Mouse (Mus musculus): ENCODE measurements at regions not wholly inside any gene's neighbourhood (a gene's known extent, or its start where the extent isn't known, plus 50 kb on each side); places are given as distances from the start of the nearest gene placed in this dataset.

GRCm38 (mm10) chr7:135767493-135767892 lies 51.3 kb upstream of the Mki67 start:
- no peak overlapping the region for H3K4me3 ChIP-seq (ENCODE audit: control insufficient read depth in 1 of 2, insufficient read depth in 1 of 2, low read depth in 2 of 2, low read length in 2 of 2)
- H3K9me3 ChIP-seq (replicated peaks; ENCODE audit: insufficient read depth, low read length) = no peaks in the 10 kb centered on the region
- H3K79me2 ChIP-seq (ENCODE audit: control insufficient read depth, insufficient read depth, low read length, poor library complexity) = no peaks in the 10 kb centered on the region
- H3K27me3 ChIP-seq (ENCODE audit: control insufficient read depth in 1 of 2, insufficient read depth in 2 of 2, low read length in 2 of 2) = peaks cover 0 to 2% of the 10 kb centered on the region in 2 experiments; a peak in 3 of 4 replicates
- H3K27ac ChIP-seq (ENCODE audit: control insufficient read depth, low read depth, low read length) = no peak overlapping the region
- H3K9ac ChIP-seq (ENCODE audit: control insufficient read depth, low read depth, low read length, poor library complexity, severe bottlenecking) = no peak overlapping the region
- H3K36me3 ChIP-seq (ENCODE audit: control insufficient read depth in 1 of 2, insufficient read depth in 2 of 2, low read length in 2 of 2) = no peaks in the 10 kb centered on the region
- TF ChIP-seq CHD2 (IDR thresholded peaks at IDR 0.05; ENCODE audit: low read length) (no peak), BHLHE40 (IDR thresholded peaks at IDR 0.05; ENCODE audit: borderline replicate concordance, low read depth, low read length) (no peak), SIN3A (IDR thresholded peaks at IDR 0.05; ENCODE audit: low read length) (no peak), RAD21 (IDR thresholded peaks at IDR 0.05; ENCODE audit: low read depth, low read length) (no peak), EP300 (IDR thresholded peaks at IDR 0.05; ENCODE audit: low read depth in 1 of 2, low read length in 2 of 2) (no peak), SMC3 (IDR thresholded peaks at IDR 0.05; ENCODE audit: low read depth, low read length) (no peak), HCFC1 (IDR thresholded peaks at IDR 0.05; ENCODE audit: low read depth, low read length) (no peak), MAFK (IDR thresholded peaks at IDR 0.05; ENCODE audit: borderline replicate concordance, low read depth, low read length) (no peak), ELF1 (IDR thresholded peaks at IDR 0.05; ENCODE audit: low read depth, low read length) (no peak), USF2 (IDR thresholded peaks at IDR 0.05; ENCODE audit: borderline replicate concordance in 1 of 2, insufficient read depth in 1 of 2, low read depth in 1 of 2, low read length in 2 of 2) (no peak), CTCF (IDR thresholded peaks at IDR 0.05 in 2 of 3, conservative IDR thresholded peaks at IDR 0.05 in 1 of 3; ENCODE audit: control insufficient read depth in 1 of 3, insufficient read depth in 1 of 3, low read depth in 2 of 3, low read length in 3 of 3, poor library complexity in 1 of 3, severe bottlenecking in 1 of 3) (no peak), POLR2A (IDR thresholded peaks at IDR 0.05; ENCODE audit: control insufficient read depth in 1 of 2, insufficient read depth in 1 of 2, low read depth in 1 of 2, low read length in 2 of 2, poor library complexity in 1 of 2) (no peak), ETS1 (IDR thresholded peaks at IDR 0.05; ENCODE audit: low read depth, low read length) (no peak), MAZ (IDR thresholded peaks at IDR 0.05; ENCODE audit: low read depth, low read length) (no peak), NELFE (IDR thresholded peaks at IDR 0.05; ENCODE audit: low read depth, low read length) (no peak), ZC3H11A (IDR thresholded peaks at IDR 0.05; ENCODE audit: low read depth, low read length) (no peak), GATA1 (IDR thresholded peaks at IDR 0.05; ENCODE audit: low read depth, low read length) (no peak)
- H3K4me1 ChIP-seq (ENCODE audit: control insufficient read depth in 1 of 2, insufficient read depth in 2 of 2, low read length in 2 of 2) = no peaks in the 10 kb centered on the region
- no peak for DNase-seq (ENCODE audit: low read depth, low spot score)

- Histone ChIP-seq H3K36me3 (ENCODE audit: control insufficient read depth in 1 of 2, insufficient read depth in 2 of 2, low read length in 2 of 2) (no peaks in the 10 kb centered on the region), H3K9me3 (replicated peaks; ENCODE audit: insufficient read depth, low read length) (no peaks in the 10 kb centered on the region), H3K9ac (ENCODE audit: control insufficient read depth, low read depth, low read length, poor library complexity, severe bottlenecking) (no peak overlapping the region), H3K27me3 (ENCODE audit: control insufficient read depth in 1 of 2, insufficient read depth in 2 of 2, low read length in 2 of 2) (no peaks in the 10 kb centered on the region; a peak in 1 of 4 replicates), H3K4me3 (ENCODE audit: control insufficient read depth in 1 of 2, insufficient read depth in 1 of 2, low read depth in 2 of 2, low read length in 2 of 2) (no peak overlapping the region), H3K27ac (ENCODE audit: control insufficient read depth, low read depth, low read length) (no peak overlapping the region), H3K79me2 (ENCODE audit: control insufficient read depth, insufficient read depth, low read length, poor library complexity) (no peaks in the 10 kb centered on the region), H3K4me1 (ENCODE audit: control insufficient read depth in 1 of 2, insufficient read depth in 2 of 2, low read length in 2 of 2) (no peaks in the 10 kb centered on the region)
- no peak for DNase-seq (ENCODE audit: low read depth, low spot score)
- TF ChIP-seq POLR2AphosphoS2 (IDR thresholded peaks at IDR 0.05; ENCODE audit: low read length) (no peak), KAT2A (conservative IDR thresholded peaks at IDR 0.05; ENCODE audit: low read depth, low read length) (no peak), CHD2 (IDR thresholded peaks at IDR 0.05; ENCODE audit: low read length) (no peak), POLR2A (IDR thresholded peaks at IDR 0.05; ENCODE audit: control insufficient read depth in 1 of 2, insufficient read depth in 1 of 2, low read depth in 1 of 2, low read length in 2 of 2, poor library complexity in 1 of 2) (no peak), GABPA (IDR thresholded peaks at IDR 0.05; ENCODE audit: low read depth, low read length) (no peak), MYB (IDR thresholded peaks at IDR 0.05; ENCODE audit: low read depth, low read length) (no peak), ZNF384 (IDR thresholded peaks at IDR 0.05; ENCODE audit: low read depth, low read length) (no peak), BHLHE40 (IDR thresholded peaks at IDR 0.05; ENCODE audit: borderline replicate concordance, low read depth, low read length) (no peak), MAX (IDR thresholded peaks at IDR 0.05; ENCODE audit: low read length) (no peak), NELFE (IDR thresholded peaks at IDR 0.05; ENCODE audit: low read depth, low read length) (no peak), USF2 (IDR thresholded peaks at IDR 0.05; ENCODE audit: borderline replicate concordance in 1 of 2, insufficient read depth in 1 of 2, low read depth in 1 of 2, low read length in 2 of 2) (no peak), ZKSCAN1 (IDR thresholded peaks at IDR 0.05; ENCODE audit: low read depth, low read length) (no peak), ELF1 (IDR thresholded peaks at IDR 0.05; ENCODE audit: low read depth, low read length) (no peak), TAL1 (IDR thresholded peaks at IDR 0.05; ENCODE audit: low read length) (no peak), USF1 (IDR thresholded peaks at IDR 0.05; ENCODE audit: low read depth, low read length) (no peak)
These were observed 51.9 kb upstream of the Mki67 start for GRCm38 (mm10) chr7:135768064-135768463.

Data from MEL (cell line).